Mouse (Mus musculus): ENCODE data around the gene Ppp4r1. TPM values are rescaled to one million over a fixed set of nuclear protein-coding genes. Genes with fewer than 3 reads are reported as not detected.

The Ppp4r1 gene
- total and polyA plus RNA-seq, 3 experiments = 25.3 to 43.3 (median 36.9) TPM

- intact Hi-C loops (cut with DNase I) = no loop called here
- no peak for DNase-seq
- Histone ChIP-seq H3K27ac (no peak overlapping the region), H3K36me3 (ENCODE audit: control insufficient read depth, insufficient read depth, low read length) (no peaks in the 10 kb centered on the region), H3K4me1 (ENCODE audit: control insufficient read depth, insufficient read depth, low read length) (no peaks in the 10 kb centered on the region), H3K4me3 (no peak overlapping the region), H3K9ac (ENCODE audit: low read depth, low read length) (no peak overlapping the region), H3K27me3 (ENCODE audit: control insufficient read depth, insufficient read depth, low read length) (no peaks in the 10 kb centered on the region), H3K79me2 (replicated peaks; ENCODE audit: control insufficient read depth, insufficient read depth, low read length) (peaks cover 4% of the 10 kb centered on the region)
- no peak for TF ChIP-seq EP300 (IDR thresholded peaks at IDR 0.05; ENCODE audit: insufficient read depth, low read depth, low read length)
- TF ChIP-seq POLR2A (IDR thresholded peaks at IDR 0.05; ENCODE audit: insufficient read depth, low read depth, low read length) = no peak
- 89% methylated on average over 6 of the region's 6 CpGs for WGBS
Measured at GRCm38 (mm10) chr17:65746314-65746713, 36.1 kb upstream of the Ppp4r1 start.

- Histone ChIP-seq H3K4me3 (no peak overlapping the region), H3K27ac (no peak overlapping the region), H3K9ac (ENCODE audit: low read depth, low read length) (no peak overlapping the region), H3K27me3 (ENCODE audit: control insufficient read depth, insufficient read depth, low read length) (no peaks in the 10 kb centered on the region), H3K36me3 (ENCODE audit: control insufficient read depth, insufficient read depth, low read length) (no peaks in the 10 kb centered on the region), H3K79me2 (replicated peaks; ENCODE audit: control insufficient read depth, insufficient read depth, low read length) (peaks cover 5% of the 10 kb centered on the region), H3K4me1 (ENCODE audit: control insufficient read depth, insufficient read depth, low read length) (no peaks in the 10 kb centered on the region)
- no peak for DNase-seq
- intact Hi-C loops (cut with DNase I) = no loop called here
- WGBS = 69% methylated on average over 6 of the region's 6 CpGs
- TF ChIP-seq CTCF (IDR thresholded peaks at IDR 0.05) (no peak), POLR2A (IDR thresholded peaks at IDR 0.05; ENCODE audit: insufficient read depth, low read depth, low read length) (no peak), EP300 (IDR thresholded peaks at IDR 0.05; ENCODE audit: insufficient read depth, low read depth, low read length) (no peak)
Measured at GRCm38 (mm10) chr17:65748997-65749396, 33.4 kb upstream of the Ppp4r1 start.

GRCm38 (mm10) chr17:65749803-65750202 is 32.6 kb upstream of the Ppp4r1 start:
- Histone ChIP-seq H3K9ac (ENCODE audit: low read depth, low read length) (no peak overlapping the region), H3K4me1 (ENCODE audit: control insufficient read depth, insufficient read depth, low read length) (no peaks in the 10 kb centered on the region), H3K36me3 (ENCODE audit: control insufficient read depth, insufficient read depth, low read length) (no peaks in the 10 kb centered on the region), H3K79me2 (replicated peaks; ENCODE audit: control insufficient read depth, insufficient read depth, low read length) (peaks cover 5% of the 10 kb centered on the region), H3K27ac (no peak overlapping the region), H3K4me3 (no peak overlapping the region), H3K27me3 (ENCODE audit: control insufficient read depth, insufficient read depth, low read length) (no peaks in the 10 kb centered on the region)
- intact Hi-C loops (cut with DNase I) = no loop called here
- DNase-seq = no peak
- TF ChIP-seq POLR2A (IDR thresholded peaks at IDR 0.05; ENCODE audit: insufficient read depth, low read depth, low read length) (no peak), EP300 (IDR thresholded peaks at IDR 0.05; ENCODE audit: insufficient read depth, low read depth, low read length) (no peak), CTCF (IDR thresholded peaks at IDR 0.05) (no peak)
- 93% methylated on average over 7 of the region's 7 CpGs for WGBS

- Histone ChIP-seq H3K79me2 (replicated peaks; ENCODE audit: control insufficient read depth, insufficient read depth, low read length) (peaks cover 5% of the 10 kb centered on the region), H3K27me3 (ENCODE audit: control insufficient read depth, insufficient read depth, low read length) (no peaks in the 10 kb centered on the region)
- intact Hi-C loops (cut with DNase I) = no loop called here
Measured at GRCm38 (mm10) chr17:65750301-65750700, 32.1 kb upstream of the Ppp4r1 start.

GRCm38 (mm10) chr17:65753130-65753529 is 29.2 kb upstream of the Ppp4r1 start:
- Histone ChIP-seq H3K79me2 (replicated peaks; ENCODE audit: control insufficient read depth, insufficient read depth, low read length) (peaks cover 5% of the 10 kb centered on the region), H3K27me3 (ENCODE audit: control insufficient read depth, insufficient read depth, low read length) (no peaks in the 10 kb centered on the region), H3K9ac (ENCODE audit: low read depth, low read length) (no peak overlapping the region), H3K36me3 (ENCODE audit: control insufficient read depth, insufficient read depth, low read length) (no peaks in the 10 kb centered on the region), H3K27ac (no peak overlapping the region), H3K4me3 (no peak overlapping the region), H3K4me1 (ENCODE audit: control insufficient read depth, insufficient read depth, low read length) (no peaks in the 10 kb centered on the region; the same call in 1 of the 2 replicates)
- intact Hi-C loops (cut with DNase I) = no loop called here
- 81% methylated on average over 6 of the region's 6 CpGs for WGBS
- TF ChIP-seq EP300 (IDR thresholded peaks at IDR 0.05; ENCODE audit: insufficient read depth, low read depth, low read length) (no peak), CTCF (IDR thresholded peaks at IDR 0.05) (no peak), POLR2A (IDR thresholded peaks at IDR 0.05; ENCODE audit: insufficient read depth, low read depth, low read length) (no peak)
- no peak for DNase-seq

More at GRCm38 (mm10) chr17:65750301-65750700, 32.1 kb upstream of the Ppp4r1 start:
- no peak overlapping the region for H3K9ac ChIP-seq (ENCODE audit: low read depth, low read length)
- H3K27ac ChIP-seq = no peak overlapping the region
- H3K36me3 ChIP-seq (ENCODE audit: control insufficient read depth, insufficient read depth, low read length) = no peaks in the 10 kb centered on the region
- TF ChIP-seq POLR2A (IDR thresholded peaks at IDR 0.05; ENCODE audit: insufficient read depth, low read depth, low read length) (no peak), EP300 (IDR thresholded peaks at IDR 0.05; ENCODE audit: insufficient read depth, low read depth, low read length) (no peak), CTCF (IDR thresholded peaks at IDR 0.05) (peak; percentile 59)
- no peak overlapping the region for H3K4me3 ChIP-seq
- no peaks in the 10 kb centered on the region for H3K4me1 ChIP-seq (ENCODE audit: control insufficient read depth, insufficient read depth, low read length)
- no peak for DNase-seq

GRCm38 (mm10) chr17:65755857-65756256 is 26.5 kb upstream of the Ppp4r1 start:
- H3K79me2 ChIP-seq (replicated peaks; ENCODE audit: control insufficient read depth, insufficient read depth, low read length) = peaks cover 3% of the 10 kb centered on the region
- H3K27ac ChIP-seq = no peak overlapping the region
- no peak for TF ChIP-seq EP300 (IDR thresholded peaks at IDR 0.05; ENCODE audit: insufficient read depth, low read depth, low read length)
- TF ChIP-seq POLR2A (IDR thresholded peaks at IDR 0.05; ENCODE audit: insufficient read depth, low read depth, low read length) = no peak
- TF ChIP-seq CTCF (IDR thresholded peaks at IDR 0.05) = no peak
- H3K27me3 ChIP-seq (ENCODE audit: control insufficient read depth, insufficient read depth, low read length) = no peaks in the 10 kb centered on the region
- intact Hi-C loops (cut with DNase I) = no loop called here
- H3K9ac ChIP-seq (ENCODE audit: low read depth, low read length) = no peak overlapping the region
- H3K4me1 ChIP-seq (ENCODE audit: control insufficient read depth, insufficient read depth, low read length) = no peaks in the 10 kb centered on the region; the same call in 1 of the 2 replicates
- no peak for DNase-seq
- no peaks in the 10 kb centered on the region for H3K36me3 ChIP-seq (ENCODE audit: control insufficient read depth, insufficient read depth, low read length)
- H3K4me3 ChIP-seq = no peak overlapping the region
- 92% methylated on average over 3 of the region's 3 CpGs for WGBS

Measured in heart, adult 2 months (tissue).